Comparison of ENCODE assay signal across 8 mouse cellular contexts in genomic region chr2:72980337-72981074, GRCm38 (mm10). TPM values are rescaled to one million over a fixed set of nuclear protein-coding genes. Genes with fewer than 3 reads are reported as not detected.
A peak's percentile ranks its signal among the peaks of the same experiment; 100 is the strongest.
DNase-seq lines count a peak whose midpoint lies in the region; ATAC-seq and TF ChIP-seq lines count a peak whose summit lies in the region.

Gene Sp3, minus strand, starts transcription at chr2:72980446.

- no peaks in the 10 kb centered on the region for H3K9me3 ChIP-seq in G1E (replicated peaks)
- H3K9me3 ChIP-seq in forebrain, embryonic 16.5 days (ENCODE audit: control insufficient read depth, low read length) = no peaks in the 10 kb centered on the region
- no peaks in the 10 kb centered on the region for H3K9me3 ChIP-seq in lung, embryonic 14.5 days (ENCODE audit: low read depth, low read length)

- H3K4me1 ChIP-seq in G1E (ENCODE audit: insufficient read depth, low read depth, low read length) = peaks cover 30% of the 10 kb centered on the region
- peaks cover 23% of the 10 kb centered on the region for H3K4me1 ChIP-seq in forebrain, embryonic 16.5 days (replicated peaks; ENCODE audit: control insufficient read depth, insufficient read depth, low read length)
- 0 out of 2 replicates have a peak, but pooled peaks cover 6% of the 10 kb centered on the region for H3K4me1 ChIP-seq in lung, embryonic 14.5 days (ENCODE audit: insufficient read depth)
- H3K4me1 ChIP-seq in olfactory bulb, adult 2 months (ENCODE audit: control insufficient read depth, insufficient read depth, low read length) = no peaks in the 10 kb centered on the region
- H3K4me1 ChIP-seq in thymus, adult 2 months (replicated peaks; ENCODE audit: control insufficient read depth, insufficient read depth, low read length) = peaks cover 4% of the 10 kb centered on the region

- H3K9ac ChIP-seq in forebrain, embryonic 16.5 days (replicated peaks; ENCODE audit: low read depth, low read length) = peak within 1 kb of the TSS; percentile 100
- H3K9ac ChIP-seq in lung, embryonic 14.5 days = peak within 1 kb of the TSS; percentile 95

- DNase-seq in G1E (ENCODE audit: low spot score) = peak; percentile 99
- peak; percentile 97 to 99 for DNase-seq in cerebellum, adult 18-20 months
- peak; percentile 96 to 97 for DNase-seq in heart, postnatal 36 days
- peak; percentile 95 to 98 for DNase-seq in layer of hippocampus, adult 2 months (ENCODE audit: low spot score in 2 of 2)
- DNase-seq in lung, embryonic 14.5 days = peak; percentile 99
- peak; percentile 96 for DNase-seq in thymus, adult 2 months

- H3K36me3 ChIP-seq in G1E (replicated peaks) = peaks cover 7% of the 10 kb centered on the region
- no peaks in the 10 kb centered on the region for H3K36me3 ChIP-seq in forebrain, embryonic 16.5 days (ENCODE audit: control insufficient read depth, insufficient read depth)
- H3K36me3 ChIP-seq in lung, embryonic 14.5 days (ENCODE audit: insufficient read depth) = 0 out of 2 replicates have a peak, but pooled peaks cover 10% of the 10 kb centered on the region
- H3K36me3 ChIP-seq in thymus, adult 2 months (ENCODE audit: control insufficient read depth, insufficient read depth, low read length) = no peaks in the 10 kb centered on the region

- whole genome bisulfite sequencing in forebrain, embryonic 16.5 days = under 1% methylated on average over 64 of the region's 64 CpGs
- WGBS in lung, embryonic 14.5 days = under 1% methylated on average over 64 of the region's 64 CpGs
- WGBS in olfactory bulb, adult 2 months = under 1% methylated on average over 64 of the region's 64 CpGs
- WGBS in thymus, adult 2 months = under 1% methylated on average over 64 of the region's 64 CpGs

- TF ChIP-seq CTCF in G1E (IDR thresholded peaks at IDR 0.05; ENCODE audit: low read depth, low read length) = no peak
- TF ChIP-seq CTCF in layer of hippocampus, adult 2 months (conservative IDR thresholded peaks at IDR 0.05) = peak; percentile 28
- no peak for TF ChIP-seq CTCF in lung, embryonic 14.5 days (IDR thresholded peaks at IDR 0.05; ENCODE audit: low read depth)
- TF ChIP-seq CTCF in olfactory bulb, adult 2 months (IDR thresholded peaks at IDR 0.05; ENCODE audit: insufficient read depth, low read depth, low read length) = no peak
- no peak for TF ChIP-seq CTCF in thymus, adult 2 months (IDR thresholded peaks at IDR 0.05; ENCODE audit: borderline replicate concordance, control insufficient read depth, extremely low read depth, insufficient read depth, low read length, poor library complexity)

- peak; percentile 78 for ATAC-seq in G1E (ENCODE audit: extremely low read depth, insufficient number of reproducible peaks, low FRiP score, poor library complexity, severe bottlenecking)
- ATAC-seq in forebrain, embryonic 16.5 days = peak; percentile 92
- ATAC-seq in lung, embryonic 14.5 days (ENCODE audit: insufficient read depth) = peak; percentile 90

- peak within 1 kb of the TSS; percentile 94 for H3K4me3 ChIP-seq in G1E (ENCODE audit: low read depth, low read length)
- peak within 1 kb of the TSS; percentile 99 for H3K4me3 ChIP-seq in forebrain, embryonic 16.5 days (replicated peaks; ENCODE audit: low read length)
- H3K4me3 ChIP-seq in layer of hippocampus, adult 2 months = peak within 1 kb of the TSS; percentile 97
- H3K4me3 ChIP-seq in lung, embryonic 14.5 days (ENCODE audit: low read depth, low read length) = peak within 1 kb of the TSS; percentile 87
- peak within 1 kb of the TSS; percentile 100 for H3K4me3 ChIP-seq in olfactory bulb, adult 2 months (ENCODE audit: insufficient read depth, low read depth, low read length)
- peak within 1 kb of the TSS; percentile 81 for H3K4me3 ChIP-seq in thymus, adult 2 months (ENCODE audit: control insufficient read depth, insufficient read depth, low read length)

- TF ChIP-seq POLR2A in olfactory bulb, adult 2 months (IDR thresholded peaks at IDR 0.05; ENCODE audit: insufficient read depth, low read depth, low read length) = peak; percentile 97
- TF ChIP-seq POLR2A in thymus, adult 2 months (IDR thresholded peaks at IDR 0.05; ENCODE audit: control insufficient read depth, extremely low read depth, insufficient read depth, low read length, poor library complexity) = peak; percentile 93

- peak within 1 kb of the TSS; percentile 76 for H3K4me2 ChIP-seq in forebrain, embryonic 16.5 days (ENCODE audit: low read length)
- H3K4me2 ChIP-seq in lung, embryonic 14.5 days = peak within 1 kb of the TSS; percentile 89

- H3K27me3 ChIP-seq in G1E (ENCODE audit: insufficient read depth, low read length) = no peaks in the 10 kb centered on the region
- no peaks in the 10 kb centered on the region for H3K27me3 ChIP-seq in forebrain, embryonic 16.5 days (replicated peaks; ENCODE audit: control insufficient read depth, insufficient read depth, low read length)
- no peaks in the 10 kb centered on the region for H3K27me3 ChIP-seq in lung, embryonic 14.5 days (ENCODE audit: insufficient read depth, low read length)
- no peaks in the 10 kb centered on the region for H3K27me3 ChIP-seq in thymus, adult 2 months (ENCODE audit: control insufficient read depth, insufficient read depth, low read length)

- H3K27ac ChIP-seq in forebrain, embryonic 16.5 days (ENCODE audit: low read length) = peak within 1 kb of the TSS; percentile 100
- peak within 1 kb of the TSS; percentile 100 for H3K27ac ChIP-seq in layer of hippocampus, adult 2 months
- peak within 1 kb of the TSS; percentile 100 for H3K27ac ChIP-seq in lung, embryonic 14.5 days (ENCODE audit: low read depth)
- peak within 1 kb of the TSS; percentile 100 for H3K27ac ChIP-seq in olfactory bulb, adult 2 months (ENCODE audit: insufficient read depth, low read depth, low read length)
- peak within 1 kb of the TSS; percentile 95 for H3K27ac ChIP-seq in thymus, adult 2 months (ENCODE audit: control insufficient read depth, insufficient read depth, low read length)

- intact Hi-C loops in heart, postnatal 36 days (cut with DNase I) = loop anchor here (2.0 to 10.0 kb wide), 4 partner anchors 16 to 234 kb away; partner anchors contain the start of gene Ola1

RNA-seq across cellular contexts. Expression of gene Sp3, which starts in this region (rescaled TPM):
- total RNA-seq in G1E (2014; fragmentation: Nextera tagmentation) (130 and 136 TPM in 2 replicates), G1E (2017) (129 and 143 TPM in 2 replicates)
- polyA plus RNA-seq in G1E (2012) = 10.9 and 13.4 TPM in 2 replicates
- 51.6 and 59.7 TPM in 2 replicates for polyA plus RNA-seq in forebrain, embryonic 16.5 days (2015; fragmentation: Nextera tagmentation; extraction: Ambion mirVana)
- 10 to 100 TPM; 34.9 to 37.6 TPM for total RNA-seq in heart, postnatal 36 days (2021)
- total RNA-seq in layer of hippocampus, adult 2 months (2021) = 10 to 100 TPM; 68.4 to 72.5 TPM
- polyA plus RNA-seq in lung, embryonic 14.5 days (2014; fragmentation: Nextera tagmentation; extraction: Ambion mirVana) = 66.8 and 72.3 TPM in 2 replicates
- polyA plus RNA-seq in olfactory bulb, adult 2 months (2012; ENCODE audit: insufficient read depth, insufficient read length, low replicate concordance, missing spikeins) = 200 TPM in 1 of 2 replicates, not detected in the other
- 39.4 and 45.6 TPM in 2 replicates for polyA plus RNA-seq in thymus, adult 2 months (2012; rRNA removed)

Comparison
In these comparisons a context has a peak if more than half of its experiments do, and no peak if none do; other contexts are left out.
1. Peak in every context shown above with its lines: DNase-seq, ATAC-seq, H3K4me3 ChIP-seq and H3K27ac ChIP-seq.